Mouse (Mus musculus) T-helper 1 cell (primary cell): ENCODE measurements around the gene Etl4.
"Not testable (repeated sequence)": the region's sequence is repeated elsewhere in the genome, so short reads cannot be mapped to it uniquely, and the experiment has no call there.

Source experiments
- in situ Hi-C: fragments of 300-600 bp; cut with MboI, MseI; formaldehyde crosslinking; loops from one replicate; pipeline ENCODE4 v1.15.1; 2025; ENCODE audit warnings: high pct_unique_total_duplicates

The Etl4 gene

GRCm38 (mm10) chr2:20294596-20294995, 385.0 kb downstream of the Etl4 start:
- in situ Hi-C loops: no loop called here

GRCm38 (mm10) chr2:20302517-20302916, 392.9 kb downstream of the Etl4 start:
- in situ Hi-C loops: no loop called here

- in situ Hi-C loops: no loop called here
Observed at GRCm38 (mm10) chr2:20324954-20325353, 415.4 kb downstream of the Etl4 start.

GRCm38 (mm10) chr2:20336176-20336575, 426.6 kb downstream of the Etl4 start:
- in situ Hi-C loops: no loop called here

GRCm38 (mm10) chr2:20339016-20339734, 429.6 kb downstream of the Etl4 start:
- in situ Hi-C loops: no loop called here

- in situ Hi-C loops: no loop called here
Observed at GRCm38 (mm10) chr2:20339919-20340318, 430.3 kb downstream of the Etl4 start.

GRCm38 (mm10) chr2:20346873-20347272, 437.3 kb downstream of the Etl4 start:
- in situ Hi-C loops: no loop called here

GRCm38 (mm10) chr2:20349268-20349667, 439.7 kb downstream of the Etl4 start:
- in situ Hi-C loops: no loop called here

- in situ Hi-C loops: no loop called here
Observed at GRCm38 (mm10) chr2:20352796-20353195, 443.2 kb downstream of the Etl4 start.

GRCm38 (mm10) chr2:20377026-20377425, 467.4 kb downstream of the Etl4 start:
- in situ Hi-C loops: no loop called here

- in situ Hi-C loops: not testable (repeated sequence)
Observed at GRCm38 (mm10) chr2:20380874-20381273, 471.3 kb downstream of the Etl4 start.

- in situ Hi-C loops: no loop called here
Observed at GRCm38 (mm10) chr2:20394083-20394482, 484.5 kb downstream of the Etl4 start.

GRCm38 (mm10) chr2:20396978-20397377, 487.4 kb downstream of the Etl4 start:
- in situ Hi-C loops: no loop called here

- in situ Hi-C loops: no loop called here
Observed at GRCm38 (mm10) chr2:20400556-20400955, 491.0 kb downstream of the Etl4 start.

GRCm38 (mm10) chr2:20404395-20404794, 494.8 kb downstream of the Etl4 start:
- in situ Hi-C loops: no loop called here

- in situ Hi-C loops: no loop called here
Observed at GRCm38 (mm10) chr2:20407101-20407500, 497.5 kb downstream of the Etl4 start.

GRCm38 (mm10) chr2:20414856-20415255, 505.3 kb downstream of the Etl4 start:
- in situ Hi-C loops: no loop called here

- in situ Hi-C loops: no loop called here
Observed at GRCm38 (mm10) chr2:20416934-20417614, 507.5 kb downstream of the Etl4 start.

- in situ Hi-C loops: no loop called here
Observed at GRCm38 (mm10) chr2:20417998-20418397, 508.4 kb downstream of the Etl4 start.

GRCm38 (mm10) chr2:20419975-20420374, 510.4 kb downstream of the Etl4 start:
- in situ Hi-C loops: no loop called here

- in situ Hi-C loops: no loop called here
Observed at GRCm38 (mm10) chr2:20422275-20422674, 512.7 kb downstream of the Etl4 start.

GRCm38 (mm10) chr2:20433656-20434055, 524.1 kb downstream of the Etl4 start:
- in situ Hi-C loops: no loop called here

- in situ Hi-C loops: no loop called here
Observed at GRCm38 (mm10) chr2:20435530-20435929, 526.0 kb downstream of the Etl4 start.
